Mouse (Mus musculus): ENCODE measurements around the gene Cdadc1. TPM values are rescaled to one million over a fixed set of nuclear protein-coding genes. Genes with fewer than 3 reads are reported as not detected.

The Cdadc1 gene
- polyA plus RNA-seq, 1 experiment from 2014 or later, result 31.6 TPM

- Histone ChIP-seq H3K27me3 (replicated peaks) (no peaks in the 10 kb centered on the region), H3K4me2 (no peak overlapping the region), H3K9ac (no peak overlapping the region), H3K27ac (no peak overlapping the region), H3K4me1 (no peaks in the 10 kb centered on the region), H3K4me3 (replicated peaks) (no peak overlapping the region), H3K36me3 (no peaks in the 10 kb centered on the region), H3K9me3 (no peaks in the 10 kb centered on the region)
- ATAC-seq (ENCODE audit: insufficient read depth, low FRiP score, low read depth), result no peak
- 19% methylated on average over 5 of the region's 5 CpGs for WGBS
Measured at GRCm38 (mm10) chr14:59605671-59606353, 8.1 kb upstream of the Cdadc1 start.

DNA sequence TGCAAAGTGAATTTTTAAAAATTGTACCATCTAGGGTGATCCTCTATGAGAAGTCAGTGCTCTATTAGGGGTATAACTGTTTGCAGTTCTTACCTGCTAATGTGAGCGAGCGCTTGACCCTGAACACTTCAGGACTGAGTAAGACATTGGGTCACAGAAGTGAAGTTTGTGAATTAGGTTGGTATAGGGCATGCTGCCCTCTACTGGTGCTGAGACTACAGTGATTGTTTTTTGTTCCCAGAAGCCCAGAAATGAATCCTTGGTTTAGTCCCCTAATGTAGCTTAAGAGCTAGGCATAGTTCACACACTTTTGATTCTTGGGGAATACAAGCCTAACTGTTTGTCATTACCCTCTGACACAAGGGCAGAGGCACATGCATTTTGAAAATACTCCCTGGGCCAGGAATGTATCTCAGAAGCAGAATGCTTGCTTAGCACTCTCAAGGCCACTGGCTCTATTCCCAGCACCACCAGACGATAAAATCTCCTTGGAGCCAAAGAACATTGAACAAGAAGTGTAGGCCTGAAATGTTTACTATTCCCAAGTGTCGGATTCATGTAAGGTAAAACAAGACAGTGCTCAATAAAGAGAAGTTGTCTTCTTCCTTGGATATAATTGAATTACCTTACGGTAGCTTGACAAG lies 6.4 kb upstream of the Cdadc1 start:
- H3K27ac ChIP-seq, result no peak overlapping the region
- no peaks in the 10 kb centered on the region for H3K27me3 ChIP-seq (replicated peaks)
- H3K4me1 ChIP-seq, result no peaks in the 10 kb centered on the region
- ATAC-seq (ENCODE audit: insufficient read depth, low FRiP score, low read depth), result no peak
- no peak overlapping the region for H3K4me3 ChIP-seq (replicated peaks)
- H3K4me2 ChIP-seq, result no peak overlapping the region
- no peak overlapping the region for H3K9ac ChIP-seq
- no peaks in the 10 kb centered on the region for H3K36me3 ChIP-seq
- H3K9me3 ChIP-seq, result no peaks in the 10 kb centered on the region
- WGBS, result 59% methylated on average over 5 of the region's 5 CpGs

GRCm38 (mm10) chr14:59598260-59598627 lies 485 bp upstream of the Cdadc1 start:
- H3K9ac ChIP-seq, result peak overlapping the region; percentile 87; the same call in 1 of the 2 replicates
- H3K27ac ChIP-seq, result peak overlapping the region; percentile 59; the same call in 1 of the 2 replicates
- H3K27me3 ChIP-seq (replicated peaks), result no peaks in the 10 kb centered on the region
- H3K9me3 ChIP-seq, result no peaks in the 10 kb centered on the region
- WGBS, result 4% methylated on average over 8 of the region's 8 CpGs
- no peaks in the 10 kb centered on the region for H3K36me3 ChIP-seq
- peak overlapping the region; percentile 97 for H3K4me3 ChIP-seq (replicated peaks)
- 0 out of 2 replicates have a peak, but pooled peaks cover 6% of the 10 kb centered on the region for H3K4me1 ChIP-seq
- ATAC-seq (ENCODE audit: insufficient read depth, low FRiP score, low read depth), result peak; percentile 27; the same call in 1 of the 2 replicates
- H3K4me2 ChIP-seq, result peak overlapping the region; percentile 64

DNA sequence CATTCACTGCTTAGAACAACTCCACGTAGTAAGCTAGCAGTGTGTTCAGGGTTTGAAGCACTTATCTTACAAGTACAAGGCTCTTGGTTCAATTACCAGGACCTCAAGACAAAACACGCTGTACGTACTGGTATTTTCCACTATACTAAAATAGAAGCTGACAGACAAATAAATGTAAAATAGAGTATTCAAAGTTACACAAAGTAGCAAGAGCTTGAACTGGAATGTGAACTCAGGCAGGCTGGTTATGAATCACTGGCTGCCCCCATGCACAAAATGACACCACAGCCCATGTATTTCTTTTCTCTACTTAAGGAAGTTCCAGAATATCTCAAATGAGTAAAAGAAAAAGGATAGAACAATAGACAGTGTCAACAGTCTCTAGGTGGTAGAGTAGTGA lies 2.8 kb downstream of the Cdadc1 start:
- no peak overlapping the region for H3K9ac ChIP-seq
- 0 out of 2 replicates have a peak, but pooled peaks cover 4% of the 10 kb centered on the region for H3K36me3 ChIP-seq
- H3K4me3 ChIP-seq (replicated peaks), result no peak overlapping the region
- H3K4me1 ChIP-seq, result 0 out of 2 replicates have a peak, but pooled peaks cover 6% of the 10 kb centered on the region
- no peaks in the 10 kb centered on the region for H3K9me3 ChIP-seq
- no peak overlapping the region for H3K27ac ChIP-seq
- no peaks in the 10 kb centered on the region for H3K27me3 ChIP-seq (replicated peaks)
- H3K4me2 ChIP-seq, result no peak overlapping the region
- WGBS, result 91% methylated on average over 3 of the region's 3 CpGs
- ATAC-seq (ENCODE audit: insufficient read depth, low FRiP score, low read depth), result no peak

DNA sequence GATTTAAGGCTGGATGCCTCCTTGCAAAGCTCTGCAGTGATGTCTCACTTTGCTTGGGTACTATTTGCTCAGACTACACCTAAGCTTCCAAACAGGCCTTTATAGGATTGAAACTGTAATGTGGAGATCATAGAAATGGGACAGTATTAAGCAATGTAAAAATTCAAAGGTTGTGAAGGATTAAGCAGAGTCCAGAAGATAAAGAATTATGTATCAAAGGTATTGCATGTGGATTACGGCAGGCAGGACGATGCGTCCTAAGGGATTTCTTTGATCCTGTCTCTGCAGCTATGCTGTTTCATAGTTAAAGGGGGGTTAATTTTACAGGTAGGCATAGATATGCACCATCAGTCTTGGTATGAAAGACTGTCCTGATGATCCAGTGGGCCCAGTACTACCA lies 5.2 kb downstream of the Cdadc1 start:
- H3K4me3 ChIP-seq (replicated peaks), result no peak overlapping the region
- 95% methylated on average over 3 of the region's 3 CpGs for WGBS

DNA sequence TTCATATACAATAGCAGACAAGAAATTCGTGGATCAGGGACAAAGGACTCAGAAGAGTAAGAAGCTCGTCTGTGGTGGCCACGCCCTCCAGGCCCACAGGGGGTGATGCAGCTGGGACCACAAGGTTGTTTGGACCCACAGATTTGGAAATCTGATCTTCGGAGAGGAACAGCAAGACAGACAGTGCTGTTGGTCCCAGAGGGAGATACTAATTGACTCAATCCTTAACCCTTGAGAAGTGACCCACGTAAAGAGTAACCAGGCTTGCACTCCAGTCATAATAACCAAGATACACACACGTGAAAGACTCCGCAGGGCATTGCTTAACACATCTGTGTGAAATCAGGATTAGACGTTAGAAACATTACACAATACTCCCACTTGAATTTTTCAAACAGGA lies 5.9 kb downstream of the Cdadc1 start:
- Histone ChIP-seq H3K27me3 (replicated peaks) (no peaks in the 10 kb centered on the region), H3K4me3 (replicated peaks) (no peak overlapping the region), H3K9ac (no peak overlapping the region), H3K36me3 (peaks cover 23% of the 10 kb centered on the region), H3K4me2 (no peak overlapping the region), H3K27ac (no peak overlapping the region), H3K9me3 (no peaks in the 10 kb centered on the region), H3K4me1 (0 out of 2 replicates have a peak, but pooled peaks cover 2% of the 10 kb centered on the region)
- WGBS, result 87% methylated on average over 8 of the region's 8 CpGs
- ATAC-seq (ENCODE audit: insufficient read depth, low FRiP score, low read depth), result no peak

More for the DNA sequence above, 5.2 kb downstream of the Cdadc1 start:
- Histone ChIP-seq H3K9ac (no peak overlapping the region), H3K27me3 (replicated peaks) (no peaks in the 10 kb centered on the region), H3K4me1 (0 out of 2 replicates have a peak, but pooled peaks cover 6% of the 10 kb centered on the region), H3K4me2 (no peak overlapping the region), H3K36me3 (peaks cover 23% of the 10 kb centered on the region), H3K27ac (no peak overlapping the region), H3K9me3 (no peaks in the 10 kb centered on the region)
- ATAC-seq (ENCODE audit: insufficient read depth, low FRiP score, low read depth), result no peak

DNA sequence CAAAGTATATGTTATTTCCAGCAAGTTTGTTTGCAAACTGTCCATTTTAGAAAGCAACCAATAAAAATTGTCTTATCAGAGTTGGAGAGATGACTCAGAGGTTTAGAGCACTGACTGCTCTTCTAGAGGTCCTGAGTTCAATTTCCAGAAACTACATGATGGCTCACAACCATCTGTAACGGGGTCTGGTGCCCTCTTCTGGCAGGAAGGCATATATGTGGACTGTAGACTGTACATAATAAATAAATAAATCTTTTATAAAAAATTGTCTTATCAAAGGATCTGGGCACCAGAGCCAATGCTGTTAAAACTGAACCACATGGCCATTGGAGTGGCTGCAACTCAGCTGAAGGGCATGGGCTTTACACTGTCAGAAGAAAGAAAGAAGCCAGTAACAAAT lies 7.1 kb downstream of the Cdadc1 start:
- 77% methylated on average over 1 of the region's 1 CpGs for WGBS
- ATAC-seq (ENCODE audit: insufficient read depth, low FRiP score, low read depth), result no peak
- Histone ChIP-seq H3K9me3 (no peaks in the 10 kb centered on the region), H3K4me1 (no peaks in the 10 kb centered on the region), H3K4me3 (replicated peaks) (no peak overlapping the region), H3K27me3 (replicated peaks) (no peaks in the 10 kb centered on the region), H3K9ac (no peak overlapping the region), H3K36me3 (peaks cover 34% of the 10 kb centered on the region), H3K27ac (no peak overlapping the region), H3K4me2 (no peak overlapping the region)

- 83% methylated on average over 5 of the region's 5 CpGs for WGBS
- Histone ChIP-seq H3K4me2 (no peak overlapping the region), H3K27ac (no peak overlapping the region), H3K36me3 (peaks cover 20% of the 10 kb centered on the region), H3K9ac (no peak overlapping the region), H3K9me3 (no peaks in the 10 kb centered on the region), H3K27me3 (replicated peaks) (no peaks in the 10 kb centered on the region), H3K4me1 (no peaks in the 10 kb centered on the region), H3K4me3 (replicated peaks) (no peak overlapping the region)
- ATAC-seq (ENCODE audit: insufficient read depth, low FRiP score, low read depth), result no peak
Measured at GRCm38 (mm10) chr14:59576385-59576784, 21.4 kb downstream of the Cdadc1 start.

- ATAC-seq (ENCODE audit: insufficient read depth, low FRiP score, low read depth), result no peak
- WGBS, result 83% methylated on average over 6 of the region's 6 CpGs
- Histone ChIP-seq H3K4me3 (replicated peaks) (no peak overlapping the region), H3K9ac (no peak overlapping the region), H3K4me1 (no peaks in the 10 kb centered on the region), H3K27ac (no peak overlapping the region), H3K27me3 (replicated peaks) (no peaks in the 10 kb centered on the region), H3K4me2 (no peak overlapping the region), H3K36me3 (peaks cover 11% of the 10 kb centered on the region), H3K9me3 (no peaks in the 10 kb centered on the region)
Measured at GRCm38 (mm10) chr14:59566756-59567155, 31.0 kb downstream of the Cdadc1 start.

DNA sequence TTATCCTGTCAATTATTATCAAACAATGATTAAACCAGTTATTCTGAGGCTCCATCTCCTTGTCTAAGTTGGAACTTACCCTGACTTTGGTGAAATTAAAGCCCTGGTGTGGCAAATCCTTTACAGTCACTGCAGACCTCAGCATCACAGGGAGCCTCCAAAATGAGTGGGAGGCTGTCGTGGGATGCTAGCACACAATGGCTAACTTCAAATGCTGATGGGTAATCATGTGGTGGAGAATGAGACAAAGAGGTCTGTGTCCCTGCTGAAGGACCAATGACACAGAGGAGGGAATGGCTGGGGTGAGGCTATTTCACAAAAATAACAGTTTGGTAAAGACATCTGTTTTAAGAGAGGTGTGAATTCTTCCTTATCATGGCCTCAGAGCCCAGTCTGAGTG lies 39.9 kb downstream of the Cdadc1 start:
- H3K27me3 ChIP-seq (replicated peaks), result no peaks in the 10 kb centered on the region

GRCm38 (mm10) chr14:59557071-59557470 lies 40.7 kb downstream of the Cdadc1 start:
- Histone ChIP-seq H3K4me2 (no peak overlapping the region), H3K36me3 (no peaks in the 10 kb centered on the region), H3K9me3 (no peaks in the 10 kb centered on the region), H3K9ac (no peak overlapping the region), H3K4me3 (replicated peaks) (no peak overlapping the region), H3K27ac (no peak overlapping the region), H3K4me1 (no peaks in the 10 kb centered on the region; the same call in 1 of the 2 replicates), H3K27me3 (replicated peaks) (no peaks in the 10 kb centered on the region)
- no peak for ATAC-seq (ENCODE audit: insufficient read depth, low FRiP score, low read depth)
- 58% methylated on average over 4 of the region's 4 CpGs for WGBS

More for the DNA sequence above, 39.9 kb downstream of the Cdadc1 start:
- H3K9me3 ChIP-seq, result no peaks in the 10 kb centered on the region
- no peak overlapping the region for H3K27ac ChIP-seq
- no peak overlapping the region for H3K4me3 ChIP-seq (replicated peaks)
- no peak for ATAC-seq (ENCODE audit: insufficient read depth, low FRiP score, low read depth)
- no peaks in the 10 kb centered on the region; the same call in 1 of the 2 replicates for H3K4me1 ChIP-seq
- H3K9ac ChIP-seq, result no peak overlapping the region
- no peaks in the 10 kb centered on the region for H3K36me3 ChIP-seq
- 71% methylated on average over 1 of the region's 1 CpGs for WGBS
- no peak overlapping the region for H3K4me2 ChIP-seq

DNA sequence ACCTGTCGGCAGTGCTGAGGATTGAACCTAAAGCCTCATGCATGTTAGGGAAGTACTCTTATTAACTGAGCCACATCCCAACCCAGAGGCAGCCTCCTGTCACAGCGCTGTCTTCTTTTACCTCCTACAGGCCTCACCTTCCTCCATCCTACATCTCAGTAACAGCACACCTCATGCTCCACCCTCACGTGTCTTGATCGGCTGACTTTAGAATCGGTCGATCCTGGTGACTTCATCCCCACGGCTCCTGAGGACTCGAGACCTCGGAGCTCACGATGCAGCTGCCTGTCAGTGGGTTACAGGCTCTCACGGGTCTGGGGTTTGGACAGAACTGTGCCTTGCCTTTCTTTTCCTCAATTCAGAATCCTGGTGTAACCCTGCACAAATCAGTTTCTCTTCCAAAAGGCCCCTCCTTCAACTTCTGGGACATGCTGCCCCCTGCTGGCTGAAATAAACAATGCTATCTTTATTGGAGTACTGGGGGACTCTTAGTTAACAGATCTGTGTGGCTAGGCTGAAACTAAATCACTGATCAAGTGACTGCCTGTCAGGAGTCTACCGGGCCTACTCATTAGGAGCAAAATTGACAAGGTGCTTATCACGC lies 41.7 kb downstream of the Cdadc1 start:
- H3K36me3 ChIP-seq, result no peaks in the 10 kb centered on the region
- 0 out of 2 replicates have a peak overlapping the region, but pooled peaks have one; percentile 19 for H3K4me3 ChIP-seq (replicated peaks)
- no peaks in the 10 kb centered on the region for H3K27me3 ChIP-seq (replicated peaks)
- peaks cover 5% of the 10 kb centered on the region; the same call in 1 of the 2 replicates for H3K4me1 ChIP-seq
- no peak overlapping the region for H3K9ac ChIP-seq
- no peaks in the 10 kb centered on the region for H3K9me3 ChIP-seq
- H3K4me2 ChIP-seq, result peak overlapping the region; percentile 33; the same call in 1 of the 2 replicates
- ATAC-seq (ENCODE audit: insufficient read depth, low FRiP score, low read depth), result no peak; the same call in 1 of the 2 replicates
- WGBS, result 46% methylated on average over 13 of the region's 13 CpGs
- H3K27ac ChIP-seq, result no peak overlapping the region

Data from stomach, embryonic 15.5 days (tissue).